Mouse (Mus musculus): ENCODE data around the gene Adprh.
A peak's percentile ranks its signal among the peaks of the same experiment; 100 is the strongest.
"Not testable (repeated sequence)": the region's sequence is repeated elsewhere in the genome, so short reads cannot be mapped to it uniquely, and the experiment has no call there.

The Adprh gene

DNA sequence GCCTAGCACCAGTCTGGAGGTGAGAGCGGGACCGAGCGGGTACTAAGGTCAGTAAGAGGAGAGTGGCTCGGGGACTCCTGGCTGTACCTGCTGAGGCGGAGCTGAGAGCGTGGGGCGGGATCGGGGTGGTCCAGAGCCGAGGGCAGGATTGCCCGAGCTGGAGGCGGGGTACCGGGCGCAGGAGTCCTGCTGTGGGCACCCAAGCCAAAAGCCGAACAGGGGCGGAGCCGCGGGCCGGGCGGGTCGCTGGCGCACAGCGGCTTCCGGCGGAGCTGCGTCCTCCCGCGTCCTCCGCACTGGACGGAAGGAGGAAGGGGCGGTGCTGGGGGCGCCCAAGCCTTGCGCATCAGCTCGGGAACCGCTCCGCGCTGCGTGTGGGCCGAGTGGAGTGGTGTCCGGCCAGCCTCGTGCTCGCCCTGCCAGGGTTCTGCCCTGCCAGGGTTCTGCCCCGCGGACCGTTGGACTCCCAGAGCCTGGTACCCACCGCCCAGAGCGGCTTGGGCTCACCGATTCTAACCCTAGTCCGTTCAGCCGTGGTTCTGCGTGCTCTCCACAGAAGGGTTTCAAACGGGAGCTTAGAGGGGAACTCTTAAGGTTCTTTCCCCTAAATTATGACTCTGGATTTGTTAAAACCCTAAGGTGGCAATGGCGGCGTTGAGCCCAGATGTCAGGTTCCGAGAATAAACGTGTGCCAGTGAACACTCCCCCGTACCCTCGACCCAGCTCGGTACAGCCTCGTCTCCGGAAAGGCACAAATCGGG, at the start of gene Adprh:
Gene Adprh (minus strand): TSS at position 262 of the 761 bp plus-strand sequence.
- DNase-seq (ENCODE audit: low spot score in 2 of 2) = peak; percentile 82 to 86

DNA sequence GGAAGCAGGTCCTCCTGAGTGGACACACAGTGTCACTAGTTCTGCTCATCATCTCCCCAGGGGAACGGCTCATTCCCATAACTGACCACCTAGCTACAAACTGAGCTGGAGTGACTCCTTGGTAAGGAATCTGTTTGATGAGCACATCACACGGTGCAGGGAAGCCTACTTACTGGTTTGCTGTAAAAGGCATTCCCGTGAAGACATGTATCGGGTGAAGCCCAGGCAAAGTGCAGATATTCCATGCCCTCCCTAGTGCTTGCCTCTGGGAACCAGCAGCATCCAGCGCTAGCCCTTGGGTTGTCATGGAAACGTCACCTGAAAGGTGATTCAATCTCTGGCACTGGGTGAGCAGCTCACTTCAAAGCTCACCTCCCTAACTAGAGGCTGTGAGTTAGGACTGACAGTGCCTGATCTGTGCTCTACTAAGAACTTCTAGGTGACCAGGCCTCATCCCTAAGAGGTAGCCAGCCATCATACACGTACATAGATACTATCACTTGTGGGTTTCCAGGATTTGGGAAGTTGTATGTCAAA, 44.2 kb upstream of the Adprh start:
- DNase-seq (ENCODE audit: low spot score in 2 of 2) = no peak

DNA sequence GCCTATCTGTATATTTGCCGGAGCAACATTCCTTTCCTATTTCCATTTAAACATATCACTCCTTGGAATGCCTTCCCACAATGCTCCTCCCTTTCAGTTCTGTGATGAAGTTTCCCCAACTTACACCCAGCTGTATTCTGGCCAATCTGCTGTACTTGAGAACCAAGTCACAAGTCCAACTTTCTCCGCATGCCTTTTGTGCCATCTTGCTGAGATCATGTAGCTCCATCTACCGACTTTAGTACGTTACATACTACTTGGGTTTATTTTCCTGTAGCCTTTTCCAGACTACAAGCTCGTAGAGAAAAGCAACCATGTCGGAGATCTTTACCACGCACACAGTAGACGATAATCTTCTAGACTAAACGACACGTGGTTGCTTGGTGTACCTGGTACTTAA, 41.4 kb upstream of the Adprh start:
- no peak for DNase-seq (ENCODE audit: low spot score in 2 of 2)

DNA sequence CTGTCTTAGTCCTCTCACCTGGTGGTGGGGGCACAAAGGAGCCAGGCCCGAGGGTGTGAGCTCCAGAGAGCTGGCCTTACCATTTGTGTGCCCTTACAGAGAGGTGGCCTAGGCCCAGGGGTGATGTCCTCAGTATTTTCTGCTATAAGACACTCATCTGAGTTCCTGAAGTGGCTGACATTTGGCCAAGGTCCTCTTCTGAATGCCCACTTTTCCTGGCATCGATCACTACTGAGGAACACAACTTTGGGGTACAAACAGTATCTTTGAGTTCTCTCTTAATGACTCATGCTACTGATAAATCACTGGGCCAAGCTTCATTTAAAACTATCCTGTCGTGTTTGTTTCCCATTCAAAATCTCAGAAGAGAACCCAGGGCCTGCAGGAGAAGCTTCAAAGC, 40.0 kb upstream of the Adprh start:
- no peak for DNase-seq (ENCODE audit: low spot score in 2 of 2)

DNA sequence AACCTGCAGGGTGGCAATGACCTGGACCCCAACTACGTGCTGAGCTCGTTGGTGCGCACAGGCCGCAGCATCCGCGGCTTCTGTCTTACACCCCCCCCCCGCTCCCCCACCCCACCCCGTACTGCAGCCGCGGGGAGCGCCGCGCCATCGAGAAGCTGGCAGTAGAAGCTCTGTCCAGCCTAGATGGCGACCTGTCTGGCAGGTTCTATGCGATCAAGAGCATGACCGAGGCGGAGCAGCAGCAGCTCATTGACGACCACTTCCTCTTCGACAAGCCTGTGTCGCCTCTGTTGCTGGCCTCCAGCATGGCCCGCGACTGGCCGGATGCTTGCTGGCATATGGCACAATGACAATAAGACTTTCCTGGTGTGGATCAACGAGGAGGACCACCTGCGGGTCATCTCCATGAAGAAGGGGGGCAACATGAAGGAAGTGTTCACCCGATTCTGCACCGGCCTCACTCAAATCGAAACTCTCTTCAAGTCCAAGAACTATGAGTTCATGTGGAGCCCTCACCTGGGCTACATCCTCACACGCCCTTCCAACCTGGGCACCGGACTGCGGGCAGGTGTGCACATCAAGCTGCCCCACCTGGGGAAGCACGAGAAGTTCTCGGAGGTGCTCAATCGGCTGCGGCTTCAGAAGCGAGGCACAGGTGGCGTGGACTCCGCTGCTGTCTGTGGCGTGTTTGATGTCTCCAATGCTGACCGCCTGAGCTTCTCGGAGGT, 31.2 kb upstream of the Adprh start:
- no peak for DNase-seq (ENCODE audit: low spot score in 2 of 2)

DNA sequence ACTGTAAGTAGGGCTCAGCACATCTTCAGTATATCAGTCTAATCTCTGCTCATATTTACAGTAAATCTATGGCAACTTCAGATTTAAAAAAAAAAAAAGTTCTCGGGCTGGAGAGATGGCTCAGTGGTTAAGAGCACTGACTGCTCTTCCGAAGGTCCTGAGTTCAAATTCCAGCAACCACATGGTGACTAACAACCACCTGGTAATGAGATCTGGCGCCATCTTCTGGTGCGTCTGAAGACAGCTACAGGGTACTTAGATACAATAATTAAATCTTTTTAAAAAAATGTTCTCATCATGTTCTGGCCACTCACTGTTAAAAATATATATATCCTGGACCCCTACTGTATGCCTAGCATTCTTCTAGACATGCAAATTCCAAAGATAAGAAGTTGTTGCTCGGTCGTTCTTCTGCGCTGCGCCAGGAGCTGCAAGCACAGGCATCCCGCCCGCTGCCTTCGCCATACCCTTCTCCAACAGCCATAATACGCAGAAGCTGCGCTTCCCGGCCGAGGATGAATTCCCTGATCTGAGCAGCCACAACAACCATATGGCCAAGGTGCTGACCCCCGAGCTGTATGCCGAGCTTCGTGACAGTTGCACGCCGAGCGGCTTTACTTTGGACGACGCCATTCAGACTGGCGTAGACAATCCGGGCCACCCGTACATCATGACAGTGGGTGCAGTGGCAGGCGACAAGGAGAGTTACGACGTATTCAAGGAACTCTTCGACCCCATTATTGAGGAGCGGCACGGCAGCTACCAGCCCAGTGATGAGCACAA, 30.5 kb upstream of the Adprh start:
- DNase-seq (ENCODE audit: low spot score in 2 of 2) = no peak

DNA sequence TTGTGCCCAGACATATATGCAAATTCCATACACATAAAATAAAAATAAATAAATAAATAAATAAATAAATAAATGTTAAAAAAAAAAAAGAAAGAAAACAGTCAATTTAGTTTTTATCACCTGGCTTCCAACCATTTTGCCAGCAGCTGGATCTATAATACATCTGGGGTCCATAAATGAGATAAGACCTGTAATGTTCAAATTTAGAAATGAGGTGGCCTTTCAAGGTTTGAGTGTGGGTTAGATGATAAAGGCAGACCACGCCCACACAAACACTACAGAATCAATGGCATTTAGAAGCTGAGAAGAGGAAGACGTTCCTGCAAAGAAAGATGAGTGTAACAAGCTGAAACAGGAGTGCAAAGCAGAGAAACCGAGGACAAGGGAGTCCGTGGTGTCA, 28.8 kb upstream of the Adprh start:
- no peak for DNase-seq (ENCODE audit: low spot score in 2 of 2)

DNA sequence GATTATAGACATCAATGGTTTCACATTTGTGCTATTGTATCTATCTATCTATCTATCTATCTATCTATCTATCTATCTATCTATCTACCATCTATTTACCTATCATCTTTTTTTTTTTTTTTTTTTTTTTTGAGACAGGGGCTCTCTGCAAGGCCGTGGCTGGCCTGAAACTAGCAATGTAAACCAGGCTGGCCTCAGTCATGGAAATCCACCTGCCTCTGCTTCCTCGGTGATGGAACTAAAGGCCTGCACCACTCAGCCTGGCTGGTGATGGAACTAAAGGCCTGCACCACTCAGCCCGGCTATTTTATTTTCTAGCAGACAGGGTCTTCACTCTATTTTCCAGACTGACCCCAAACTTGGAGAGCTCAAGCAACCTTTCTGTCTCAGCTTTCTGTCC, 25.8 kb upstream of the Adprh start:
- DNase-seq (ENCODE audit: low spot score in 2 of 2) = no peak

DNA sequence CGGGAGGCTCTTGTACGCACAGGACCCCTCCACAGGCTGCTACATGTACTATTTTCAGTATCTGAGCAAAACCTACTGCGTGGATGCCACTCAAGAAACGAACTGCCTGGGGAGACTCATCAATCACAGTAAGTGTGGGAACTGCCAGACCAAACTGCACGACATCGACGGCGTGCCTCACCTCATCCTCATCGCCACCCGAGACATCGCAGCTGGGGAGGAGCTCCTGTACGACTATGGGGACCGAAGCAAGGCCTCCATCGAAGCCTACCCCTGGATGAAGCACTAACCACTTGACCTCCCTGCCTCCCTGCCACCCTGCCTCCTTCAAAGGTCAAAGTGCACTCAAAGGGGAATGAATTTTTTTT, 24.7 kb upstream of the Adprh start:
- DNase-seq (ENCODE audit: low spot score in 2 of 2) = not testable (repeated sequence)

DNA sequence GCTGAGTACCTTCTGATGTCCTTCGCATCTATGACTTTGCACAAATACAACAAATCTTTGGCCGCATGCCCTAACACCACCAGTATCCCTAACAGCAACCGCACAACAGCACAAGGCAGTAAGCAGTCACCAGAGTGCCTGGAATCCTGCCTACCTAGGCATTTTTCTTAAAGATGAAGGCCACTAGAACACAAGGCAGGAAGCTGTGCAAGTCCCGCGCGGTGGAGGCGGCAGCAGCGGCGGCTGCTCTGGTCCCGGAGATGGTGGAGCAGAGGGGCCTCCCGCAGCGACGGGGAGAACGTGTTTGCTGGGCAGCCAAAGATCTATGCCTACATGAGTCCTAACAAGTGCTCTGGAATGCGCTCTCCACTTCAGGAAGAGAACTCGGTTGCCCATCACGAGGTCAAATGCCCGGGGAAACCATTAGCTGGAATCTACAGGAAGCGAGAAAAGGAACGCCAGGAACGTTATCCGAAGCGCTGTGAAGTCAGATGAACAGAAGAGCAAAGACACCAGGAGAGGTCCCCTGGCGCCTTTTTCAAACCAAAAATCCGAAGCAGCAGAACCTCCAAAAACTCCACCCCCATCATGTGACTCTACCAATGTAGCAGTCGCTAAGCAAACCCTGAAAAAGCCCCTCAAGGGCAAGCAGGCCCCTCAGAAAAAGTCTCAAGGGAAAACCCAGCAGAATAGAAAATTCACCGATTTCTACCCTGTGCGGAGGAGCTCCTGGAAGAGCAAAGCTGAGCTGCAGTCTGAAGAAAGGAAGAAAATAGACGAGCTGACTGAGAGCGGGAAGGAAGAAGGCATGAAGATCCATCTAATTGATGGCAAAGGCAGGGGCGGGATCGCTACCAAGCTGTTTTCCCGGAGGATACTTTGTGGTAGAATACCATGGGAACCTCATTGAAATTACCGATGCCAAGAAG, 24.1 kb upstream of the Adprh start:
- peak in 1 of 2 experiments; percentile 28 for DNase-seq (ENCODE audit: low spot score in 2 of 2)

DNA sequence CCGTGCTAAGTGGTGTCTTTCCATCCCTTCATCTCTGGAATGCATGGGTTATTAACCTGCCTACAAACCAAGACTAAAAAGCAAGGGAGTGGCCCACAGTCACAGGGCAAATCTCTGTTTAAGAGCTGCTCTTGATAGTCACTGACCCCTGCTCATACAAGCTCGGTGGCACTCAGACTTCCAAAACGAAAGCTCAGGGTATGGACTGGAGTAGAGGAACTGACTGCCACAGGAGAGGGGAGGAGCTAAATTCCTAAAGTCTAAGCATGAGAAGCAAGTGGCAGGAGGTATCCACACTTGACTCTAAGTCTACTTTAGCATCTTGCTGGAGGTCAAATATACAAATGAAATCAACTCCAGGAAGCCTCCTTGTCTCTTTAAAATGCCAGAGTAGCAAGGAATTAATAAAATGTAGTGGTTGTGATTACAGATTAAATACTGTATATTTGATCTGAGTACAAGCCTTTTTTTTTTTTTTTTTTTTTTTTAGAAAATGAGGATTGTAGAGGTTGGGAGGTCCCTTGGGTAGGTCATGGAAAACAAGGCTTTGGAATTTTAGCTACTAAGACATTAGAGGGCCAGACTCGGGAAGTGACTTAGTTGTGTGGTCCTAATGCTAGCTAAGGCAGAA, 23.3 kb upstream of the Adprh start:
- DNase-seq (ENCODE audit: low spot score in 2 of 2) = no peak

DNA sequence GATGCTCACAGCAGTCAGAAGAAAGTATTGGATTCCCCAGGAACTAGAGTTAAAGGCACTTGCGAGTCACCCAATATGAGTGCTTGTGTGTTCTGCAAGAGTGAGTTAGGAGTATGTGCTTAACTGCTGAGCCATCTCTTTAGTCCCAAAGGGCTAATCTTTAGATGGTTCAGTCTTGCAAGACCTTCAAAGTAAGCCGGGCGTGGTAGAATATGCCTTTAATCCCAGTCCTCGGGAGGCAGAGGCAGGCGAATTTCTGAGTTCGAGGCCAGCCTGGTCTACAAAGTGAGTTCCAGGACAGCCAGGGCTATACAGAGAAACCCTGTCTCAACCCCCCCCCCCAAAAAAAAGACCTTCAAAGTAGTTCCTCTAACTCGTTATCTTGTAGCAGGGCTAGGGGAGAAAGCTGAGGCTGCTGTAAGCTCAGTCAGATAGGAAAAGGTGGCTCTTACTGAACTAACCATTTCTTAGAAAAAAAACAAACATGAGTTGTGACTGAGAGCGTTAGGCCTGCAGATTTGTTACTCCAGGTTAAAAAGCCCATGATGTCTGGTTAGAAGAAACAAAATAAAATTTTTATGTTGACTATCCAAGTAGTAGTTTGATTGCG, 22.3 kb upstream of the Adprh start:
- DNase-seq (ENCODE audit: low spot score in 2 of 2) = no peak

DNA sequence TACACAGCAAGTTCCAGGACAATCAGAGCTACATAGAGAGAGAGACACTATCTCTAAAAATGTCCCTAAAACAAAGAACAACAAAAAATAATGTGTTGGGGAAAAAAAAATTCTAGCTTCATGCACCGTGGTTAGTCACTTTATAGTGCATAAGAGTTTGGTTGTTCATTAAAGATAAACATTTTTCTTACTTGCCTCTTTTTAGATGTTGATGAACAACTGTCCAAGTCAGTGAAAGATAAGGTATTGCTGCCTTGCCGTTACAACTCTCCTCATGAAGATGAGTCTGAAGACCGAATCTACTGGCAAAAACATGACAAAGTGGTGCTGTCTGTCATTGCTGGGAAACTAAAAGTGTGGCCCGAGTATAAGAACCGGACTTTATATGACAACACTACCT, 21.2 kb upstream of the Adprh start:
- DNase-seq (ENCODE audit: low spot score in 2 of 2) = no peak

DNA sequence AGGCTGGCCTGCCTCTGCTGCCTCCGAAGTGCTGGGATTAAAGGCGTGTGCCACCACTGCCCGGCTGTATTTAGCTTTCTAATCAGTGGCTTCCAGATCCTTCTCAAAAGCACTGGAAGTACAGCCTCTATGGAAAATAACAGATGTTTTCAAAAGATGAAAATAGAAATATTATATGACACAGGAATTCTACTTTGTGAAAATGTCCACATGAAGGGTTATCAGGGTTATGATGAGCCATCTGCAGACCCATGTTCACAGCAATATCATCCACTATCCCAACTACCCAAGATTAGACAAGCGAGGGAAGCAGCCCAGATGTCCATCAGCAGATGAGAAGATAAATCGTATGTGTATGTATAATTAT, 20.0 kb upstream of the Adprh start:
- DNase-seq (ENCODE audit: low spot score in 2 of 2) = no peak

DNA sequence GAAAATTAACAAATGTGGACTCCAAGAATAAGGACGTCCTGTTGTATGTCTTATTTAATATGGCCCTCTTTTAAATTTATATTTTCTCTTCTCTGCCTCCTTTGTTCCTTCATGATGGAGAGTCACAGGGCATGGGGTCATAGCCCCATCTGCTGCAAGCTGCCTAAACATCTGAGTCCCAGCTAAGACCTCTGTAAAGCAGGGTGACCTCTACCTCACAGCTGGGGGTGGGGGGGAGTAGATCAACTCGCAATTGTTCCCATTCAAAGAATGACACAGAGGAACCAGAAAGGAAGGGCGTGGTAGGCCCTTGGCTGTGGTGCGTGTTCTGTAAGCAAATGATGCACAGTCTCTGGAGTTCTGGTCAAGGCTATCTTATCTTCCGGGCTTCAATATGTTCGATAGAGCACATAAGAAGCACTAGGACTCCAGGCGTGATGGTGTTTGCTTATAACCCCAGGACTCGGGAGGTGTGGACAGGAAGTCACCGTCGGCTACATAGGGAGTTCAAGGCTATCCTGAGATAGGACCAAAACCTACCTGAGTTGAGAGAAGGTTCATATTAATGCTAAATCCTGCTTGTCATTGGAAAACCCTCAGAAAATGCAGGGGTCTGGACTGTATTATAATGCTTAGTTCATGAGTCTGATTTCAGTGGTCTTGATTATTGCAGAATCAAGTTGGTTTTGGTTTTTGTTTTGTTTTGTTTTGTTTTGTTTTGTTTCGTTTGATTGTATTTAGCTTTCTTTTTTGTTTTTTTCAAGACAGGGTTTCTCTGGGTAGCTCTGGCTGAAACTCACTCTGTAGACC, 19.4 kb upstream of the Adprh start:
- no peak for DNase-seq (ENCODE audit: low spot score in 2 of 2)

DNA sequence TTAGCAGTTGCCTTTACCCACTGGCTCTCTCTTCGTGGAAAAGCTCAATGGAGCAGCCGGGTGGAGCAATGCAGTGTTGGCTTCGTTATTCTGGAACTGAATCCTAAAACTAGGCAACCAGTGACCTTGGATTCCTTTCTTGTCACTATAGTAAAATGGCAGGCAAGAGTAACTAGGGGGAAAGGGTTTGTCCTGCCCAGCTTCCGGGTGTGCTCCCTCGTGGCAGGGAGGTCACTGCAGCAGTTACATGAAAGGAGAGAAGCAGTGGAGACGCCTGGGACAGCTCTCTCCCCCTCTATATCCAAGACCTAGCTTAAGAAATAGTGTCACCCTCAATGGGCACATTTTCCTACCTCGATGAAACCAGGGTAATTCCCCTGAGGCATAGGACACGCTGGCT, 16.9 kb upstream of the Adprh start:
- no peak for DNase-seq (ENCODE audit: low spot score in 2 of 2)

DNA sequence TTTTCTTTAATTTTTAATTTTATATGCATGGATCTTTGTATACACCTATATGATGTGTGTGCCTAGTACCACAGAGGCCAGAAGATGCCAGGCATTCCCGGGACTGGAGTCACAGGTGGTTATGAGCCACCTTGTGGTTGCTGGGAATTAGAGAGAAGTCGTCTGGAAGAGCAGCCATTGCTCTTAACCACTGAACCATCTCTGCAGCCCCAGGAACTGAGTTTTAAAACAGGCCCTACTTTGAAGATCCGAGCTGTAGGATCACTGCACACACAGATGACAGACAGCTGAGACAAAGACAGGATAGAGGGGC, 16.2 kb upstream of the Adprh start:
- DNase-seq (ENCODE audit: low spot score in 2 of 2) = no peak

DNA sequence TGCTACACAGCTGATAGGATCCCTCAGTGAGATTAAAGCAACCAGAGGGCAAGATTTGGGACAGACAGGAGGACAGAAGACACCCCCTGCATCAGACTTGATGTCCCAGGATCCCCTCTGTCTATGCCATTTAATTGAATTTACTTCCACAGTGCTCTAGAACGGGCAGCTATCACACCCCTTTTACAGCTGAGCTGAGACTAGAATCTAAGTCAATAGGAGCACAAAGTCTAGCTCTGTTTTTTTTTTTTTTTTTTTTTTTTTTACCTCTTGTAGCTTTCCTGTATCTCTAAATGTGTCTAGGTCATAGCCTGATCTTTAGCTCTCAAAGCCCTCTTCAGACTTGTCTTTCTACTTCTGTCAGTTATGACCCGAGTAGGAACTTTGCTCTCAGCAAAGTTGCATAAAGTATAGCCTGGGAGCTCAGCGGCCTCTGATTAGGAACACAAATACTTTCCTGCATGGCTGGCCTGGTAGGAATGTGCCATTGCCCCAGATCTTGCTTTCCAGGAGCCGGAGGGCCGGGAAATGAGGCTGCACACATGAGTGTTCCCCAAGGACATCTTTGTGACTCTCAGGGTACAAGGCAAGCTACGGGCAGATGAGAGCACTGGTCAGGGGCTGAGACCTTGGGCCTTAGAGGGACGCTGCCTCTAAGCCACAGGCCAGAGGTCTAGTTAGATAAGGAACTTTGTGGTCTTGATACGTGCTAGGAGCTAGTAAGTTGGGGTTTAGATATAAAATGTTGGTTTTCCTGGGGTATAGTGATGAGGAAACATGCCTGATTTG, 15.6 kb upstream of the Adprh start:
- no peak for DNase-seq (ENCODE audit: low spot score in 2 of 2)
